Mouse (Mus musculus): Measurements from ENCODE around the gene Fut8.

GRCm38 (mm10) chr12:77346521-77346920, 108.6 kb downstream of the Fut8 start:
- TF ChIP-seq POLR2A (IDR thresholded peaks at IDR 0.05; ENCODE audit: low read depth, low read length), result no peak
- no peak for TF ChIP-seq CTCF (IDR thresholded peaks at IDR 0.05; ENCODE audit: extremely low read depth, insufficient read length, insufficient replicate concordance, low read depth, low read length)

All from small intestine, adult 2 months (tissue).